Mouse (Mus musculus): ENCODE data around the gene Gjb1.

Gjb1 gene

DNA sequence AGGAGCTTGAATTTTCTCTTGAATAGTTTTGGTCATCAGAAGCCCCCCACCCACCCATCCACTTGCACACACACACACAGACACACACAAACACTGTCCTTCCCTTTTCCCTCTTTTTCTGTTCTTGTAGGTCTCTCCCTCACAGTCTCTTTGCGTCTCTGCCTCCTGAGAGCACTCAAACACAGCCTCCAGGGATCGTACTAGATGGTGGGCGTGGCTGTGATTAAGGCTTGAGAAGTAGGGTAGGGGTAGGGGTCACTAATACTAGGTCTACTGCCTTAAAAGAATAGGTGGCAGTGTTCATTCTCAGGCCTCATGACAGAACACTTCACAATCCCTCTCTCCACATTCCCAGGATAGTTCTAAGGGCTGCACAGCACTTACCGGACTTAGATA is 44.5 kb downstream of the Gjb1 start, which contains the start of gene Zmym3:
TSS of gene Zmym3 (minus strand) at position 150 of the 396 bp plus-strand sequence.
- peaks cover 21% of the 10 kb centered on the region for H3K36me3 ChIP-seq (ENCODE audit: insufficient read depth, low read length)
- no peaks in the 10 kb centered on the region for H3K9me3 ChIP-seq (ENCODE audit: low read length)
- TF ChIP-seq POU5F1 (IDR thresholded peaks at IDR 0.05; ENCODE audit: borderline replicate concordance, low read length), result no peak
- no peaks in the 10 kb centered on the region for H3K27me3 ChIP-seq (ENCODE audit: insufficient read depth, low read length)
- peak within 1 kb of the TSS; percentile 85 for H3K4me3 ChIP-seq (replicated peaks; ENCODE audit: low read length)
- peaks cover 43% of the 10 kb centered on the region for H3K4me1 ChIP-seq (replicated peaks; ENCODE audit: low read depth, low read length)

DNA sequence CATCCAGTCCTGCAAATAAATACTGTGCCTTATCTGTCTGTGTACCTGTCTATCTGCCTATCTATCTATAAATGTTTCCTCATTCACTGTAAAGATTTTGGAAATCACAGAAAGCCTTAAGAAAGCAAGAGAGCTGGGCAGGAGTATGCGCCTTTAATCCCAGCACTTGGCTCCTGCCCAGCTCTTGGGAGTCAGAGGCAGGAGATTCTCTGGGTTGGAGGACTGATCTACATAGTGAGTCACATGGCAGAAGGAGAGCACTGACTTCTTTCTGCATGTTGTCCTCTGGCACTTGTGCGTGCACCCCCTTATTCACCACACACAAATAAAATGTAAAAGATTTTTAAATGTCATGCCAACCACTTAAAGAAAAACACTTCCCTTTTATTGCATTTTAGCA is 47.3 kb downstream of the Gjb1 start:
- no peaks in the 10 kb centered on the region for H3K9me3 ChIP-seq (ENCODE audit: low read length)
- TF ChIP-seq CTCF (conservative IDR thresholded peaks at IDR 0.05; ENCODE audit: low read length), result no peak
- TF ChIP-seq NANOG (IDR thresholded peaks at IDR 0.05; ENCODE audit: borderline replicate concordance, low read length), result no peak
- TF ChIP-seq POU5F1 (IDR thresholded peaks at IDR 0.05; ENCODE audit: borderline replicate concordance, low read length), result no peak
- H3K4me1 ChIP-seq (replicated peaks; ENCODE audit: low read depth, low read length), result peaks cover 27% of the 10 kb centered on the region
- H3K4me3 ChIP-seq (replicated peaks; ENCODE audit: low read length), result no peak overlapping the region
- peaks cover under 1% of the 10 kb centered on the region; the same call in 1 of the 2 replicates for H3K36me3 ChIP-seq (ENCODE audit: insufficient read depth, low read length)
- no peaks in the 10 kb centered on the region for H3K27me3 ChIP-seq (ENCODE audit: insufficient read depth, low read length)

DNA sequence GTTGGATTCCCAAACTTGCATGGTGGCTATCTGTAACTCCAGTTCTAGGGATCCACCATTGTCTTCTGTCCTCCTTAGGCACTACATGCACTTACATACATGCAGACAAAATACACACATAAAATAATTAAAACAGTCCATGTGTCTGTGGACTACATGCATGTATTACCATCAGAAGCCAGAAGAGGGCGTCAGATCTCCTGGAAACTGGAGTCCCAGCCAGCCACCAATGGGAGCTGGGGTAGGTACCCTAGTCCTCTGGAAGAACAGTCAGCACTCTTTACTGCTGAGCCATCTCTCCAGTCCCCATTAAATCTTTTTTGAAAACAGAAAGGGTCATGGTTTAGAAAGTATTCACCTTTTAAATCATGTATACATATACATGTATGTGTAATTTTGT is 51.6 kb downstream of the Gjb1 start:
- Histone ChIP-seq H3K36me3 (ENCODE audit: insufficient read depth, low read length) (peaks cover 20% of the 10 kb centered on the region), H3K27me3 (ENCODE audit: insufficient read depth, low read length) (no peaks in the 10 kb centered on the region), H3K4me3 (replicated peaks; ENCODE audit: low read length) (no peak overlapping the region), H3K4me1 (replicated peaks; ENCODE audit: low read depth, low read length) (peaks cover 26% of the 10 kb centered on the region), H3K9me3 (ENCODE audit: low read length) (no peaks in the 10 kb centered on the region)
- TF ChIP-seq CTCF (conservative IDR thresholded peaks at IDR 0.05; ENCODE audit: low read length) (peak; percentile 53), NANOG (IDR thresholded peaks at IDR 0.05; ENCODE audit: borderline replicate concordance, low read length) (no peak), POU5F1 (IDR thresholded peaks at IDR 0.05; ENCODE audit: borderline replicate concordance, low read length) (no peak)

DNA sequence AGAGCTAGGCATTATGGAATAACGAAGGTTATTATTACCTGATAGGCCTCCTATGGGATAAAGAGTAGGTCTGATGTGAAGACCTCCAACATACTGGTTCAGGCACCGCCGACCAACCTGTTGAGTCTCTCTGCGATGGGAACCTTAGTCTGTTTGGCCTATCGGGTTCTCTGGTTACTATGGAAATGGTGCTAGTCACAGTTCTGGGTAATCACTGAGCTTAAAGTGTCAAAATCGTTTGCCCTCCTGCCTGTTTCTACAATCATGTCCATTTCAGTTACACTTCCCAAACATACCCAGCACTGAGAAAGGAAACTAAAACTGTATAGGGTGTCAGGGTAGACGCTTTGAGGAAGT is 52.6 kb downstream of the Gjb1 start:
- H3K36me3 ChIP-seq (ENCODE audit: insufficient read depth, low read length), result peaks cover 28% of the 10 kb centered on the region
- H3K4me3 ChIP-seq (replicated peaks; ENCODE audit: low read length), result peak overlapping the region; percentile 72
- H3K27me3 ChIP-seq (ENCODE audit: insufficient read depth, low read length), result no peaks in the 10 kb centered on the region
- H3K9me3 ChIP-seq (ENCODE audit: low read length), result no peaks in the 10 kb centered on the region
- peaks cover 31% of the 10 kb centered on the region for H3K4me1 ChIP-seq (replicated peaks; ENCODE audit: low read depth, low read length)
- TF ChIP-seq POU5F1 (IDR thresholded peaks at IDR 0.05; ENCODE audit: borderline replicate concordance, low read length) (no peak), NANOG (IDR thresholded peaks at IDR 0.05; ENCODE audit: borderline replicate concordance, low read length) (no peak), CTCF (conservative IDR thresholded peaks at IDR 0.05; ENCODE audit: low read length) (no peak)

DNA sequence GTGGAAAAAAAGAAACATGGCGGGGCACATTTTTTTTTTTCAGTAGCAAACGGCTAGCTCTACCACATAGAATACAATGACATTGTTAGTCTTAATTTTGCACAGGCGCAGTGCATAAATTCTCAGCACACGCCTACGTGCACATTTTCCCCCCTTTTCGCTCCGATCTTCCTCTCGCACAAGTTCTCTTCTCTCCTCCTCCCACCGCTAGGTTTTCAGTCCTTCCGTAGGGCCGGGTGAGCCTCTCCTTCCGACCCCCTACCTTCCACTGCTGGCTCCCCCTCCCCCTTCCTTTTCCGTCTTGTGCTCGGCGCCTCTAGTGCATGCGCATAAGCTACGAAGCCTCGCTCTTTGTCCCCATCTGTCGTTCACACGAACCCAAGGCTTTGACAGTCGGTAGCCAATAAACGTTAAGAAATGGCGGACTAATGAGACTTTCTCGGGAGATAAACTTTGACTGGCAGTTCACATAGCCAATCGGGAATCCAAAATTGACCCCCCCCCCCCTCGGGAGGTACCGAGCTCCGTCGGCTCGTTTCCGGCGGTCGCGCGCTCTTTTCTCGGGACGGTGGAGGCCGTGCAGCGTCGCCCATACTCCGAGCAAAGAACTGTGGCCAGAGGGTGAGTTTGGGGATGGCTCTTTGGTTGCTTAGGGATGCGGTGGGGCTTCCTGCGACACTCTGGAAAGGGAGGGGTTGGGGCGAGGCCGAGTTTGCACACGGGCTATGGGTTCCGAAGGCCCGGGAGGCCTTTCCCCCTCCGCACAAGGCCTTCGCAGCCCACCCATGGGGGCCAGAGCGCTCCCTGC is 53.2 kb downstream of the Gjb1 start, which contains the start of gene Nono:
TSS of gene Nono (plus strand) at position 177 of the 808 bp plus-strand sequence.
- peak within 1 kb of the TSS; percentile 87 for H3K4me3 ChIP-seq (replicated peaks; ENCODE audit: low read length)
- peaks cover 31% of the 10 kb centered on the region for H3K4me1 ChIP-seq (replicated peaks; ENCODE audit: low read depth, low read length)
- H3K36me3 ChIP-seq (ENCODE audit: insufficient read depth, low read length), result peaks cover 31% of the 10 kb centered on the region
- TF ChIP-seq POU5F1 (IDR thresholded peaks at IDR 0.05; ENCODE audit: borderline replicate concordance, low read length), result no peak
- no peak for TF ChIP-seq NANOG (IDR thresholded peaks at IDR 0.05; ENCODE audit: borderline replicate concordance, low read length)
- no peak for TF ChIP-seq CTCF (conservative IDR thresholded peaks at IDR 0.05; ENCODE audit: low read length)
- no peaks in the 10 kb centered on the region for H3K9me3 ChIP-seq (ENCODE audit: low read length)
- no peaks in the 10 kb centered on the region for H3K27me3 ChIP-seq (ENCODE audit: insufficient read depth, low read length)

DNA sequence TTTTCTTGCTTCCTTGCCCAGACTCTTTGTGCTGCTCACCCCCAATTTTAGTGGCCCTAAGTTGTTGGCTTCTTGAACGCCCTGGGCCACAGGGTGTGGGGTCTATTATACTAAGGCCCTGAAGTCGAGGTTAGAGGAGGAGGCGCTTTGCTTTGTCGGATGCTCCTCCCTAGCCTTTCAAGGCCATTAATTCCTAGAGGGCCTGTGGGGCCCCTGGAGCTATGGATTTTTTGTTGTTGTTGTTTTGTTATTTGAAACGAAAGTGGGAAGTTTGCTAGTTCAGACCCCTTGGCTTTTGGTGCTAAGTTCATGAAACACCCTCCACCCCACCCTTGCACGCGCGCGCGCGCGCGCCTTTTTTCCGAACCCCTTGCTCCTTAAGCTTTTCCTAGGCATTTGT is 53.8 kb downstream of the Gjb1 start:
- Histone ChIP-seq H3K36me3 (ENCODE audit: insufficient read depth, low read length) (peaks cover 33% of the 10 kb centered on the region), H3K27me3 (ENCODE audit: insufficient read depth, low read length) (no peaks in the 10 kb centered on the region), H3K4me1 (replicated peaks; ENCODE audit: low read depth, low read length) (peaks cover 31% of the 10 kb centered on the region), H3K9me3 (ENCODE audit: low read length) (no peaks in the 10 kb centered on the region), H3K4me3 (replicated peaks; ENCODE audit: low read length) (peak overlapping the region; percentile 87)
- TF ChIP-seq CTCF (conservative IDR thresholded peaks at IDR 0.05; ENCODE audit: low read length) (no peak), POU5F1 (IDR thresholded peaks at IDR 0.05; ENCODE audit: borderline replicate concordance, low read length) (no peak), NANOG (IDR thresholded peaks at IDR 0.05; ENCODE audit: borderline replicate concordance, low read length) (no peak)
